Mouse (Mus musculus) gastrocnemius, adult 8-10 months (tissue): ENCODE results near the gene Prss38. TPM values are rescaled to one million over a fixed set of nuclear protein-coding genes. Genes with fewer than 3 reads are reported as not detected.

Experiments
- DNase-seq, 2 experiments: peaks; one replicate each; pipeline ENCODE4 v3.0.0; 2022; ENCODE audit warnings: low spot score in 2 of 2
- microRNA-seq: library from miRNA; unstranded; fragments of <30 nt; microRNA quantifications from one replicate; pipeline ENCODE4 v1.2.0, GENCODE M21; 2022
- total RNA-seq, 4 experiments: library from RNA; stranded (reverse); gene quantifications; 2 replicates each; pipeline ENCODE4 v1.2.4; 2022

The Prss38 gene
- total RNA-seq, 4 experiments from 2014 or later: not detected

DNA sequence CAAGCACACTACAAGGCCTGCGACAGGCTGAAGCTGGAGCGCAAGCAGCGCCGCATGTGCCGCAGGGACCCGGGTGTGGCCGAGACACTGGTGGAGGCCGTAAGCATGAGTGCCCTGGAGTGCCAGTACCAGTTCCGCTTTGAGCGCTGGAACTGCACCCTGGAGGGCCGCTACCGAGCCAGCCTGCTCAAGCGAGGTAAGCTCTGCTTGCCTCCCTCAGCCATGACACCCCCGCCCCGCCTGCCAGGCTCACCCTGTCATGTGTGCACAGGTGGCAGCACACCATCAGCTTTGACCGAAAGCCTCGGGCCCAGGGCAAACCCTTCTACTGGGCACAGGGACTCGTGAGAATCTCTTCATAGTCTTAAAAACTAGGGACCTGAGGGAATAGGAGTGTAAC is 47.8 kb downstream of the Prss38 start:
- DNase-seq: no peak

- no peak for DNase-seq
Observed at GRCm38 (mm10) chr11:59324777-59325176, 50.7 kb downstream of the Prss38 start.

DNA sequence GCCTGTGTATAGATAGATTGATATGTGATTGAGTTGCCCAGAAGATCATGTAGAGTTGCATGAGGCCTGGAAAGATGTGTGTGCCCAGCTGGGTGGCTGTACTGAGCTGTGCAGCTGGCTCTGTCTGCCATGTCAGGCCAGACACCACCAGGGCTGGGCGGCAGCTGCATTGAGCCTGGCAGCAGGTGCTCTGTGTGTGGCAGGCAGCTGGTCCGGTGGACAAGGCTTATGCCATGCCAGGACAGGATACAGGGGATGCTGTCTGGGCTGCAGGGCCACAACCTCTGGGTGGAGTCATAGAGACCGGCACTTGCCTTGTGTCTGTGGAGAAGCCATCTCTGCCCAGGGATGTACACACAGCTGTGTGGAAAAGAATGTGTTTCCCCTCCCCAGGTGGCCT is 52.5 kb downstream of the Prss38 start:
- DNase-seq: no peak

Small RNAs within 50 kb of the gene (microRNA-seq; reads per million reads assigned to microRNA genes)
- gene Gm24756: not detected

Other genes starting within 250 kb of the Prss38 start
- gene Obscn, start 239.3 kb downstream of the Prss38 start, total RNA-seq: 1,000 to 10,000 TPM; 2,003 to 2,639 (median 2,223) TPM
- 1 to 10 TPM; 6.1 to 7.4 (median 7.0) TPM for gene Iba57, start 211.9 kb downstream of the Prss38 start, total RNA-seq
- gene Gjc2, start 192.4 kb downstream of the Prss38 start, total RNA-seq: under 1 TPM in 1 of 4 experiments, not detected in 3; 0.16 TPM
- 10 to 100 TPM; 36.2 to 43.1 (median 36.8) TPM for gene Guk1, start 183.4 kb downstream of the Prss38 start, total RNA-seq
- gene Mrpl55, start 173.2 kb downstream of the Prss38 start, total RNA-seq: 10 to 100 TPM; 51.9 to 58.6 (median 56.0) TPM
- 1 to 10 TPM; 1.9 to 3.1 (median 2.5) TPM for gene 2310033P09Rik, start 167.3 kb downstream of the Prss38 start, total RNA-seq
- gene Arf1, start 147.4 kb downstream of the Prss38 start, total RNA-seq: 100 to 1,000 TPM; 244 to 252 (median 245) TPM
- not detected for gene Wnt3a, start 84.9 kb downstream of the Prss38 start, total RNA-seq
- gene Wnt9a, start 68.7 kb downstream of the Prss38 start, total RNA-seq: 10 to 100 TPM in 1 of 4 experiments, 1 to 10 TPM in 3; 8.9 to 13.2 (median 9.5) TPM
- gene Jmjd4, start 74.4 kb upstream of the Prss38 start, total RNA-seq: 10 to 100 TPM in 2 of 4 experiments, 1 to 10 TPM in 2; 8.5 to 10.7 (median 9.6) TPM
- gene Snap47, start 75.5 kb upstream of the Prss38 start, total RNA-seq: 10 to 100 TPM; 22.8 to 26.9 (median 26.3) TPM
- 1 to 10 TPM; 2.6 to 2.9 (median 2.8) TPM for gene Zfp867, start 96.8 kb upstream of the Prss38 start, total RNA-seq
- 10 to 100 TPM; 16.0 to 18.5 (median 16.9) TPM for gene Zkscan17, start 151.1 kb upstream of the Prss38 start, total RNA-seq
- gene Nlrp3, start 165.9 kb upstream of the Prss38 start, total RNA-seq: under 1 TPM in 2 of 4 experiments, not detected in 2; 0.07 to 0.19 TPM
- gene Olfr222, start 200.6 kb upstream of the Prss38 start, total RNA-seq: not detected
- not detected for gene Olfr223, start 217.6 kb upstream of the Prss38 start, total RNA-seq